Mouse (Mus musculus) intestine, embryonic 14.5 days (tissue): ENCODE measurements around the gene Cdk19. TPM values are rescaled to one million over a fixed set of nuclear protein-coding genes. Genes with fewer than 3 reads are reported as not detected.

Experiments
- ATAC-seq: fragments of 200-750 bp; cut with Nextera tagmentation; replicated peaks from 2 replicates; pipeline ENCODE4 v1.8.0; 2017; ENCODE audit warnings: low read depth, moderate number of reproducible peaks, moderate TSS enrichment, moderate library complexity; ENCODE audit not compliant: low FRiP score, low TSS enrichment
- DNase-seq: peaks from one replicate; pipeline ENCODE4 v3.0.0-alpha.2; 2018; ENCODE audit warnings: low spot score
- H3K27ac ChIP-seq: fragments of 300-500 bp; sonication (generic); 2 replicates; pipeline ENCODE4 v1.5.1; 2014; ENCODE audit warnings: low read depth, mild to moderate bottlenecking, control low read depth
- H3K27me3 ChIP-seq: fragments of 300-500 bp; sonication (generic); replicated peaks from 2 replicates; pipeline ENCODE4 v1.6.1; 2014; ENCODE audit warnings: low read length, control low read depth; ENCODE audit not compliant: control insufficient read depth, insufficient read depth
- H3K36me3 ChIP-seq: fragments of 300-500 bp; sonication (generic); 2 replicates; pipeline ENCODE4 v1.6.1; 2014; ENCODE audit warnings: low read length, control low read depth; ENCODE audit not compliant: control insufficient read depth, insufficient read depth
- H3K4me1 ChIP-seq: fragments of 300-500 bp; sonication (generic); replicated peaks from 2 replicates; pipeline ENCODE4 v1.6.1; 2014; ENCODE audit warnings: low read length, control low read depth, mixed read lengths; ENCODE audit not compliant: control insufficient read depth, insufficient read depth
- H3K4me2 ChIP-seq: fragments of 300-500 bp; sonication (generic); 2 replicates; pipeline ENCODE4 v1.6.1; 2014; ENCODE audit warnings: low read length
- H3K4me3 ChIP-seq: fragments of 300-500 bp; sonication (generic); 2 replicates; pipeline ENCODE4 v1.5.1; 2014; ENCODE audit warnings: low read depth, low read length, control low read depth, mixed read lengths
- H3K9ac ChIP-seq: fragments of 300-500 bp; sonication (generic); 2 replicates; pipeline ENCODE4 v1.6.1; 2014; ENCODE audit warnings: mild to moderate bottlenecking, low read length
- H3K9me3 ChIP-seq: fragments of 300-500 bp; sonication (generic); 2 replicates; pipeline ENCODE4 v1.6.1; 2016; ENCODE audit warnings: low read length, control low read depth; ENCODE audit not compliant: control insufficient read depth
- WGBS: fragments of 180-500 bp; shearing (Covaris S2); extraction: QIAGEN DNeasy Blood & Tissue Kit; methylation state at CpG from one replicate; pipeline ENCODE4 v1.1.7; 2014; 5-methylcytosine and 5-hydroxymethylcytosine counted together
- polyA plus RNA-seq: library from polyadenylated mRNA; unstranded; fragments of >200 nt; fragmentation: Nextera tagmentation; extraction: Ambion mirVana; gene quantifications from 2 replicates; pipeline ENCODE4 v1.2.1, GENCODE M21; 2014

Cdk19 gene
- polyA plus RNA-seq, 1 experiment from 2014 or later = 8.7 TPM

DNA sequence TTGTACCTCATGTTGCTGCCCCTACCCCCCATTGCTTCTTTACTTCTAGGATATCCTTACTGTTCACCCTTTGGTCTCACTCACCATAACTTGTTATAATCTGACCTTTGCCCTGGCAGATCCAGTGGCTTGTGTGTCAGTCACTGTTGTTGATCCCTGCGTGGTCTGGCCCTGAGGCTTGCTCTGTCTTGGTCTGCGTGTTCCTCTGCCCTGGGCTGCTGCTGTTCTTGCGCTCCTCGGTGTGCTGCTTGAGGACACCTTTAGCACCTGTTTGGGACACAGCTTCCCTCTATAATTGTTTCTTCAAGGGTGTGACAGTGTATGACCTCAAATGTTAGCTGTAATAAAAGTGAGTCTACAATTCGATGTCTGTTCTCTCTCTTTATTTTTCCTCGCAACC is 122.0 kb downstream of the Cdk19 start:
- no peak overlapping the region for H3K4me3 ChIP-seq
- WGBS = 81% methylated on average over 6 of the region's 6 CpGs
- H3K27me3 ChIP-seq = no peaks in the 10 kb centered on the region
- H3K9ac ChIP-seq = no peak overlapping the region
- ATAC-seq (no peak; the same call in 1 of the 2 replicates), DNase-seq (no peak)
- H3K4me1 ChIP-seq = no peaks in the 10 kb centered on the region
- H3K36me3 ChIP-seq = 0 out of 2 replicates have a peak, but pooled peaks cover 5% of the 10 kb centered on the region
- H3K27ac ChIP-seq = no peak overlapping the region
- H3K9me3 ChIP-seq = no peaks in the 10 kb centered on the region
- no peak overlapping the region for H3K4me2 ChIP-seq

DNA sequence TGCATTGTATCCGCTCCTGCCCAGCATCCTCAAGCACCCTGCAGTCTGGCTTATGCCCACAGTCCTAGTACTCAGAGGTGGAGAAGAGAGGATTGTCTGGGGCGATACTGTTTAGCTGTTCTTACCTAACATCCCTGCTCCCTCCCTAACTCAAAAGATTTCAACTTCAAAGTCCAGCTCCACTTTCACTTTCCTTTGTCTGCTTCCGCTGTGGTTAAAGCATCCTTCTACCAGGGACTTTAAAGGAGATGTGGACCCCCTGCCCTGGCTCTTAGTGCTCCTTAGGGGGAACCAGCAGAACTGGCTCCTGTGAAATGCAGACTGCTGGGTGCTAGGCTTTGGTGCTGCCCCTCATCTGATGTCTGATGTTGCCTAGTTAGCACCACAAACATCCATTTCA is 122.9 kb downstream of the Cdk19 start:
- no peak overlapping the region for H3K4me3 ChIP-seq
- no peaks in the 10 kb centered on the region for H3K27me3 ChIP-seq
- H3K27ac ChIP-seq = no peak overlapping the region
- no peaks in the 10 kb centered on the region for H3K4me1 ChIP-seq
- 69% methylated on average over 3 of the region's 3 CpGs for WGBS
- no peak overlapping the region for H3K9ac ChIP-seq
- no peaks in the 10 kb centered on the region for H3K9me3 ChIP-seq
- DNase-seq (no peak), ATAC-seq (no peak)
- 0 out of 2 replicates have a peak, but pooled peaks cover 5% of the 10 kb centered on the region for H3K36me3 ChIP-seq
- no peak overlapping the region for H3K4me2 ChIP-seq

DNA sequence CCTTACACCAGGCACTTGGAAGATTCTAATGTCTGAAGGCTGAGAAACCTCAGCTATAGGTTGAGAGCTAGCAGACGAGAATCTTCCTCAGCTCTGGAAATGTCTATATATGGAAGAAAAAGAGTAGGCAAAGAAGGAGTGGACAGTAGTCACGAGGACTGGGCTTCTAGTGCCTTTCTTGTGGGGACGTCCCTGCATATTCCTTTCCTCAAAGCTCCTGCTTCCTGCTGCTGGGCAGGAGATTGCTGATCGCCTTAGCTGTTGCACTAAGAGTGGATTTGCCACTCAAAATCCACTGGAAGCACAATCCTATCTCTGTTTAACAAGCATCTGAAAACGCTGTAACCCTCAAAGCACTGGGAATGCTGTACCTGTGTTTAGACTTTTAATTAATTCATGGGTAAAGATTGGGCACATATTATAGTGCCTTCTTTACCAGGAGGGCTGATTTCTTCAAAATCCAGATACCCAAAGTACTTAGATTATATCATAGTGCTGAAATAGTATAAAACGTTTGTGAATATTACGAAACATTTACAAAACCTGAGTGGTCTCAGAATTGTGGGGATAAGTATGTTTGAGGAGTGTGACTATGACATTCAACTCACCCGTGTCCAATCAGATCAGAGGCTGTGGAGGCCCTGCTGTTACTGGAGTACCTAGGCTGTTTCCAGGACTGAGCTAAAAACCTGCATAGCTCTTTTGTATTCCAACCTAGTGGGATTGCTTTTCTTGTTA is 128.0 kb downstream of the Cdk19 start:
- H3K27me3 ChIP-seq = no peaks in the 10 kb centered on the region
- DNase-seq = peak; percentile 40
- ATAC-seq = no peak

GRCm38 (mm10) chr10:40467912-40468254 is 128.5 kb downstream of the Cdk19 start:
- H3K4me1 ChIP-seq = no peaks in the 10 kb centered on the region
- no peak for DNase-seq
- no peak overlapping the region for H3K4me3 ChIP-seq
- H3K9ac ChIP-seq = no peak overlapping the region
- H3K9me3 ChIP-seq = no peaks in the 10 kb centered on the region
- no peak overlapping the region for H3K4me2 ChIP-seq
- WGBS = 93% methylated on average over 1 of the region's 1 CpGs
- ATAC-seq = no peak
- H3K27ac ChIP-seq = no peak overlapping the region
- peaks cover 9% of the 10 kb centered on the region for H3K36me3 ChIP-seq
- H3K27me3 ChIP-seq = no peaks in the 10 kb centered on the region

More for the DNA sequence above, 128.0 kb downstream of the Cdk19 start:
- peaks cover 9% of the 10 kb centered on the region for H3K36me3 ChIP-seq
- peak overlapping the region; percentile 62; the same call in 1 of the 2 replicates for H3K27ac ChIP-seq
- H3K4me3 ChIP-seq = no peak overlapping the region
- no peaks in the 10 kb centered on the region for H3K9me3 ChIP-seq
- 70% methylated on average over 8 of the region's 8 CpGs for WGBS
- no peaks in the 10 kb centered on the region for H3K4me1 ChIP-seq
- H3K9ac ChIP-seq = no peak overlapping the region
- no peak overlapping the region for H3K4me2 ChIP-seq

DNA sequence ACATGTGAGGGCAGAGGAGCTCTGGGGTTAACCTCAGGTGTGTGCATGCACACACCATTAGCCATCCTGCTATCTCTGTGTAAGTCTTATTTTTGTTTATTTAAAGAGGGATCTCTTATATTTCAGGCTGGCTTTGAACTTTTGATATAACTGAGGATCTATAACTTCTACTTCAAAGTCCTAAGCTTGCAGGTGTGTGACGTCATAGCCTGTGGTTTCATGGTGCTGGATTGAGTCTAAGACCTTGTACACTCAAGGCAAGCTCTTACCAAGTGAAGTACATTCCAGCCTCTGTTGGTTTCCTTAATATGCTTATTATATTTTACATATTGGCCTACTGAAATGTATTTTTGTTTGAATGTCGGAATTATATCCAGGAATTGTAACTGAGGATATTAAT is 129.8 kb downstream of the Cdk19 start:
- Histone ChIP-seq H3K36me3 (peaks cover 10% of the 10 kb centered on the region), H3K4me1 (no peaks in the 10 kb centered on the region), H3K4me2 (no peak overlapping the region), H3K9ac (no peak overlapping the region), H3K27ac (no peak overlapping the region), H3K27me3 (no peaks in the 10 kb centered on the region), H3K4me3 (no peak overlapping the region), H3K9me3 (no peaks in the 10 kb centered on the region)
- 83% methylated on average over 2 of the region's 2 CpGs for WGBS
- no peak for ATAC-seq
- DNase-seq = no peak

GRCm38 (mm10) chr10:40476535-40477285 is 137.3 kb downstream of the Cdk19 start:
- H3K4me1 ChIP-seq = 0 out of 2 replicates have a peak, but pooled peaks cover 2% of the 10 kb centered on the region
- WGBS = 85% methylated on average over 5 of the region's 5 CpGs
- H3K4me3 ChIP-seq = no peak overlapping the region
- H3K27ac ChIP-seq = no peak overlapping the region
- H3K27me3 ChIP-seq = no peaks in the 10 kb centered on the region
- DNase-seq (no peak), ATAC-seq (no peak)
- no peaks in the 10 kb centered on the region for H3K9me3 ChIP-seq
- H3K4me2 ChIP-seq = no peak overlapping the region
- peaks cover 46% of the 10 kb centered on the region for H3K36me3 ChIP-seq
- H3K9ac ChIP-seq = no peak overlapping the region

- DNase-seq (no peak), ATAC-seq (no peak)
- Histone ChIP-seq H3K4me3 (no peak overlapping the region), H3K9me3 (no peaks in the 10 kb centered on the region), H3K4me1 (0 out of 2 replicates have a peak, but pooled peaks cover 4% of the 10 kb centered on the region), H3K27me3 (no peaks in the 10 kb centered on the region), H3K36me3 (peaks cover 46% of the 10 kb centered on the region), H3K27ac (no peak overlapping the region), H3K9ac (no peak overlapping the region), H3K4me2 (no peak overlapping the region)
- WGBS = 95% methylated on average over 18 of the region's 18 CpGs
Measured at GRCm38 (mm10) chr10:40477426-40478075, 138.2 kb downstream of the Cdk19 start.

DNA sequence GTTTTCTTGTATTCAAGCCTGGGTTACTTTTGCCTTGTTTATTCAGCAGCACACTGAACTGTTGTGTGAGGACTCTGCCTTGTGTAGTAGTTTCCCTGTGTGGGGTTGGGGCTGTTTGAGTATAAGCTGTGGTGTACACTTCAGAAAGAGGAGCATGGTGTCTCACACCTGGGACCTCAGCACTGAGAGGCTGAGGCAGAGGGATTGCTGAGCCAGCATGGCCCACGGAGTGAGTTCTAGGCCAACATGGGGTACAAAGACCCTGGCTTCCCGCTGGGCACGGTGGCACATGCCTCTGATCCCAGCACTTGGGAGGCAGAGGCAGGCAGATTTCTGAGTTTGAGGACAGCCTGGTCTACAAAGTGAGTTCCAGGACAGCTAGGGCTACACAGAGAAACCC is 139.3 kb downstream of the Cdk19 start:
- Histone ChIP-seq H3K9ac (no peak overlapping the region), H3K4me2 (no peak overlapping the region), H3K36me3 (peaks cover 46% of the 10 kb centered on the region), H3K4me3 (no peak overlapping the region), H3K9me3 (no peaks in the 10 kb centered on the region), H3K4me1 (0 out of 2 replicates have a peak, but pooled peaks cover 4% of the 10 kb centered on the region), H3K27me3 (no peaks in the 10 kb centered on the region), H3K27ac (no peak overlapping the region)
- no peak for DNase-seq
- no peak for ATAC-seq
- WGBS = 96% methylated on average over 3 of the region's 3 CpGs
